Mouse (Mus musculus): ENCODE results near the gene Dpf1. TPM values are rescaled to one million over a fixed set of nuclear protein-coding genes. Genes with fewer than 3 reads are reported as not detected.

Gene Dpf1
- polyA plus RNA-seq, 1 experiment from 2014 or later = 24.8 TPM

GRCm38 (mm10) chr7:29306108-29306507 is 2.4 kb downstream of the Dpf1 start:
- no peak for DNase-seq (ENCODE audit: low spot score)
- Histone ChIP-seq H3K36me3 (replicated peaks) (peaks cover 4% of the 10 kb centered on the region), H3K4me3 (peak overlapping the region; percentile 75), H3K27me3 (replicated peaks; ENCODE audit: low read depth, poor library complexity, severe bottlenecking) (peaks cover 77% of the 10 kb centered on the region), H3K9me3 (no peaks in the 10 kb centered on the region), H3K4me1 (peaks cover 67% of the 10 kb centered on the region), H3K27ac (replicated peaks) (peak overlapping the region; percentile 54; the same call in 1 of the 2 replicates)
- 33% methylated on average over 7 of the region's 7 CpGs for WGBS

GRCm38 (mm10) chr7:29306619-29307018 is 2.9 kb downstream of the Dpf1 start:
- peaks cover 81% of the 10 kb centered on the region for H3K27me3 ChIP-seq (replicated peaks; ENCODE audit: low read depth, poor library complexity, severe bottlenecking)
- H3K27ac ChIP-seq (replicated peaks) = peak overlapping the region; percentile 54; the same call in 1 of the 2 replicates
- peak; percentile 65 for DNase-seq (ENCODE audit: low spot score)
- peaks cover 65% of the 10 kb centered on the region for H3K4me1 ChIP-seq
- 25% methylated on average over 7 of the region's 7 CpGs for WGBS
- peak overlapping the region; percentile 84; the same call in 1 of the 2 replicates for H3K4me3 ChIP-seq
- H3K36me3 ChIP-seq (replicated peaks) = peaks cover 9% of the 10 kb centered on the region
- no peaks in the 10 kb centered on the region for H3K9me3 ChIP-seq

- peaks cover 66% of the 10 kb centered on the region for H3K4me1 ChIP-seq
- no peaks in the 10 kb centered on the region for H3K9me3 ChIP-seq
- H3K27ac ChIP-seq (replicated peaks) = peak overlapping the region; percentile 83
- H3K36me3 ChIP-seq (replicated peaks) = peaks cover 16% of the 10 kb centered on the region
- under 1% methylated on average over 42 of the region's 42 CpGs for WGBS
- peaks cover 74% of the 10 kb centered on the region for H3K27me3 ChIP-seq (replicated peaks; ENCODE audit: low read depth, poor library complexity, severe bottlenecking)
- peak overlapping the region; percentile 84 for H3K4me3 ChIP-seq
- peak; percentile 94 for DNase-seq (ENCODE audit: low spot score)
Measured at GRCm38 (mm10) chr7:29307350-29308104, 3.8 kb downstream of the Dpf1 start.

DNA sequence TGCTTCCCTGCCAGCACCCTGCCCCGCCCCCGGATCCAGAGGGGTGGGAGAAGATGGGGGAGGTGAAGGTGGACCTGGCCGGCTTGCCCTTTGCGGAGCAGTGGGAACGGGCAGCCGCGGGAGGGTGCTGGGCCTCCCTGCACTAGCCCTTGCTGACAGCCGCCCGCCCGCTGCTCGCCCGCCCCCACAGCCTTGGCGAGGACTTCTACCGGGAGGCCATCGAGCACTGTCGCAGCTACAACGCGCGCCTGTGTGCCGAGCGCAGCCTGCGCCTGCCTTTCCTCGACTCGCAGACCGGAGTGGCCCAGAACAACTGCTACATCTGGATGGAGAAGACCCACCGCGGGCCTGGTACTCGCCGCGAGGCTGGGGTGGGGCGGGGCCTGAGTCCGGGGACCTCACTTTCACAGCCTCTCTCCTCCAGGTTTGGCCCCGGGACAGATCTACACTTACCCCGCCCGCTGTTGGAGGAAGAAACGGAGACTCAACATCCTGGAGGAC is 5.5 kb downstream of the Dpf1 start:
- H3K27me3 ChIP-seq (replicated peaks; ENCODE audit: low read depth, poor library complexity, severe bottlenecking) = peaks cover 64% of the 10 kb centered on the region

GRCm38 (mm10) chr7:29309749-29310148 is 6.0 kb downstream of the Dpf1 start:
- H3K27me3 ChIP-seq (replicated peaks; ENCODE audit: low read depth, poor library complexity, severe bottlenecking) = peaks cover 59% of the 10 kb centered on the region
- H3K4me1 ChIP-seq = peaks cover 73% of the 10 kb centered on the region
- WGBS = 8% methylated on average over 5 of the region's 5 CpGs
- peak overlapping the region; percentile 84 for H3K27ac ChIP-seq (replicated peaks)
- DNase-seq (ENCODE audit: low spot score) = no peak
- peaks cover 28% of the 10 kb centered on the region for H3K36me3 ChIP-seq (replicated peaks)
- no peaks in the 10 kb centered on the region for H3K9me3 ChIP-seq
- peak overlapping the region; percentile 84 for H3K4me3 ChIP-seq

More for the DNA sequence above, 5.5 kb downstream of the Dpf1 start:
- peak; percentile 65 for DNase-seq (ENCODE audit: low spot score)
- H3K4me3 ChIP-seq = peak overlapping the region; percentile 84
- H3K9me3 ChIP-seq = no peaks in the 10 kb centered on the region
- 1% methylated on average over 36 of the region's 36 CpGs for WGBS
- peak overlapping the region; percentile 84 for H3K27ac ChIP-seq (replicated peaks)
- H3K36me3 ChIP-seq (replicated peaks) = peaks cover 26% of the 10 kb centered on the region
- peaks cover 75% of the 10 kb centered on the region for H3K4me1 ChIP-seq

DNA sequence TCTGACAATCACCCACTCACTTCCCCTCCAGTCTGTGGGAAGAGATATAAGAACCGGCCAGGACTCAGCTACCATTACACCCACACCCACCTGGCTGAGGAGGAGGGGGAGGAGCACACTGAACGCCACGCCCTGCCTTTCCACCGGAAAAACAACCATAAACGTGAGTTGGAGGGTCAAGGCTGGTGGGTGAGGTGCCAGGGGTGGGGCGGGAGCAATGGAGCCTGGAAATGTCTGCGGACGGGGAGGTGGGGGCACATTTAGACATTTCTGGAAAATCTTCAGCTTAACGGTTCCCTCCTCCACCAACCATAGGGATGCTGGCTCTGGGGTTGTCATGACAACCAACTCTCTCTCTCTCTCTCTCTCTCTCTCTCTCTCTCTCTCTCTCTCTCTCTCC is 9.3 kb downstream of the Dpf1 start:
- H3K36me3 ChIP-seq (replicated peaks) = peaks cover 44% of the 10 kb centered on the region
- no peak for DNase-seq (ENCODE audit: low spot score)
- peaks cover 73% of the 10 kb centered on the region for H3K4me1 ChIP-seq
- peak overlapping the region; percentile 28; the same call in 1 of the 2 replicates for H3K4me3 ChIP-seq
- 0 out of 2 replicates have a peak overlapping the region, but pooled peaks have one; percentile 14 for H3K27ac ChIP-seq (replicated peaks)
- H3K27me3 ChIP-seq (replicated peaks; ENCODE audit: low read depth, poor library complexity, severe bottlenecking) = peaks cover 35% of the 10 kb centered on the region
- no peaks in the 10 kb centered on the region for H3K9me3 ChIP-seq
- WGBS = 35% methylated on average over 9 of the region's 9 CpGs

GRCm38 (mm10) chr7:29313572-29314261 is 10.0 kb downstream of the Dpf1 start:
- 46% methylated on average over 9 of the region's 9 CpGs for WGBS
- Histone ChIP-seq H3K27ac (replicated peaks) (no peak overlapping the region; the same call in 1 of the 2 replicates), H3K4me3 (peak overlapping the region; percentile 28; the same call in 1 of the 2 replicates), H3K4me1 (peaks cover 73% of the 10 kb centered on the region), H3K9me3 (no peaks in the 10 kb centered on the region), H3K36me3 (replicated peaks) (peaks cover 44% of the 10 kb centered on the region), H3K27me3 (replicated peaks; ENCODE audit: low read depth, poor library complexity, severe bottlenecking) (peaks cover 28% of the 10 kb centered on the region)
- no peak for DNase-seq (ENCODE audit: low spot score)

DNA sequence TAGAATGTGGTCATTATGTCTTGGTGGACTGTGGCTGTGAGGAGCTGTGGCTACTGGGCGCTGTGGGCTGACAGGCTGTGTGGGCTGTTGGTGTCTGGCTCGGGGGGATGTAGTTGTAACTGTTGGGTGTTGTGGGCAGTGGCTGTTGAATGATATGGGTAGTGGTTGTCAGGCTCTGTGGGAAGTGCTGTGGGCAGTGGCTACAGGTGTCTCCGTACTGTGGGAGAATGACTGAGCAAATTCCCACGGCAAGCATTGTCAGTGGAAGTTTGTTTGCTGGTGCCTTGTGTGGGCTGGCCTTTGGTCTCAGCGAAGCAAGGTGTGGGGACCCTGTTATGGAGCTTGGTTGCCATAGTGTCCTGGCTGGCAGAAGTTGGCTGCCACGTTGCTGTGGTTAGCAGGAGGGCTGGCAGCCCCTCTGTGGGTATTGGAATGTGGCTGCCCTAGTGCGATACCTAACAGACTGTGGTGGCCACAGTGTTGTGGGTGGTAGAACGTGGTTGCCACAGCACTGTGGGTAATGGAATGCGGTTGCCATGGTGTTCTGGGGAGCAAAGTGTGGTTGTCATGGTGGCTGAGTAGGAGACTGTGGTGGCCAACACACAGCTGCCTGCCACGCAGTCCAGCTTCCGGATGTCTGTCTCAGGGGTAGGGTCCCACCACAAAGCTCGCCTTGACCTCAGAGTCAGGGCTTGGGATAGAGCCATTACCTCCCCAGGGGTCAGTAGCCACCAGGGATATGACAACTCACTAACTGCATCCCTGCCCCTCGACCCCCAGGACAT is 11.3 kb downstream of the Dpf1 start:
- DNase-seq (ENCODE audit: low spot score) = peak; percentile 38
- H3K4me3 ChIP-seq = 0 out of 2 replicates have a peak overlapping the region, but pooled peaks have one; percentile 9
- H3K27me3 ChIP-seq (replicated peaks; ENCODE audit: low read depth, poor library complexity, severe bottlenecking) = peaks cover 15% of the 10 kb centered on the region
- WGBS = 85% methylated on average over 13 of the region's 13 CpGs
- H3K9me3 ChIP-seq = no peaks in the 10 kb centered on the region
- peak overlapping the region; percentile 92 for H3K27ac ChIP-seq (replicated peaks)
- H3K4me1 ChIP-seq = peaks cover 74% of the 10 kb centered on the region
- peaks cover 44% of the 10 kb centered on the region for H3K36me3 ChIP-seq (replicated peaks)

- H3K9me3 ChIP-seq = no peaks in the 10 kb centered on the region
- 64% methylated on average over 17 of the region's 17 CpGs for WGBS
- H3K36me3 ChIP-seq (replicated peaks) = peaks cover 39% of the 10 kb centered on the region
- peaks cover 85% of the 10 kb centered on the region for H3K4me1 ChIP-seq
- DNase-seq (ENCODE audit: low spot score) = no peak
- H3K27ac ChIP-seq (replicated peaks) = peak overlapping the region; percentile 92
- peaks cover 3% of the 10 kb centered on the region; the same call in 1 of the 2 replicates for H3K27me3 ChIP-seq (replicated peaks; ENCODE audit: low read depth, poor library complexity, severe bottlenecking)
- no peak overlapping the region for H3K4me3 ChIP-seq
Measured at GRCm38 (mm10) chr7:29316137-29316734, 12.5 kb downstream of the Dpf1 start.

DNA sequence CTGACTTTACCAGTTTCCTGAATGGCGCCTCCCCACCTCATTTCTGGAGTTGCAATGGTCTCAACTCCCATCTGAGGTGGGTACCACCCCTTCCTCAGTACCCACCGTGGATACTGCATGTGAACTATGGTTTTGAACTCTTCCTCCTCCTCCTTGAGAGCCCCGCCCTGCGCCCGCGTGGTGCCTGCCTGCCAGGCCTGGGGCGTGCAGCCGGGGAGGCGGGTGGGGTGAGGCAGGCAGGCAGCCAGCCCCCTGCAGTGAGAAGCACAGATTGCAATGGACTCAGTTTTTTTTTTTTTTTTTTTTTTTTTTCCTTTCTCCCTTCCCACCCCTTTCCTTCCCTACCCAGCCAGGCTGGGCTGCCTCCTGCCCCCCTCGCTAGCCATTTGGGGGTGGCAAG is 13.2 kb downstream of the Dpf1 start:
- no peaks in the 10 kb centered on the region for H3K9me3 ChIP-seq
- 2% methylated on average over 10 of the region's 10 CpGs for WGBS
- H3K36me3 ChIP-seq (replicated peaks) = peaks cover 38% of the 10 kb centered on the region
- H3K27ac ChIP-seq (replicated peaks) = peak overlapping the region; percentile 92
- H3K4me3 ChIP-seq = peak overlapping the region; percentile 52
- peak; percentile 82 for DNase-seq (ENCODE audit: low spot score)
- peaks cover 92% of the 10 kb centered on the region for H3K4me1 ChIP-seq
- H3K27me3 ChIP-seq (replicated peaks; ENCODE audit: low read depth, poor library complexity, severe bottlenecking) = no peaks in the 10 kb centered on the region

GRCm38 (mm10) chr7:29317558-29317957 is 13.8 kb downstream of the Dpf1 start:
- WGBS = 0% methylated on average over 2 of the region's 2 CpGs
- Histone ChIP-seq H3K9me3 (no peaks in the 10 kb centered on the region), H3K36me3 (replicated peaks) (peaks cover 35% of the 10 kb centered on the region), H3K27me3 (replicated peaks; ENCODE audit: low read depth, poor library complexity, severe bottlenecking) (no peaks in the 10 kb centered on the region), H3K4me1 (peaks cover 94% of the 10 kb centered on the region), H3K4me3 (peak overlapping the region; percentile 52), H3K27ac (replicated peaks) (peak overlapping the region; percentile 92)
- peak; percentile 92 for DNase-seq (ENCODE audit: low spot score)
